Mouse (Mus musculus) hindbrain, postnatal 0 days (tissue): Measurements from ENCODE around the gene Sdccag8. TPM values are rescaled to one million over a fixed set of nuclear protein-coding genes. Genes with fewer than 3 reads are reported as not detected.

Experiments used
- ATAC-seq: fragments of 200-750 bp; cut with Nextera tagmentation; 2 replicates; pipeline ENCODE4 v1.8.0; 2017; ENCODE audit warnings: mild to moderate bottlenecking, moderate TSS enrichment, moderate library complexity
- DNase-seq: peaks from one replicate; pipeline ENCODE4 v3.0.0-alpha.2; 2015; ENCODE audit warnings: low spot score
- H3K27ac ChIP-seq: fragments of 300-500 bp; sonication (generic); 2 replicates; pipeline ENCODE4 v1.5.1; 2014; ENCODE audit warnings: mild to moderate bottlenecking
- H3K27me3 ChIP-seq: fragments of 300-500 bp; sonication (generic); 2 replicates; pipeline ENCODE4 v1.6.1; 2014; ENCODE audit warnings: low read length, mixed read lengths; ENCODE audit not compliant: insufficient read depth
- H3K36me3 ChIP-seq: fragments of 300-500 bp; sonication (generic); 2 replicates; pipeline ENCODE4 v1.6.1; 2014; ENCODE audit warnings: low read length, mixed read lengths; ENCODE audit not compliant: insufficient read depth
- H3K4me1 ChIP-seq: fragments of 300-500 bp; sonication (generic); 2 replicates; pipeline ENCODE4 v1.6.1; 2014; ENCODE audit warnings: antibody characterized with exemption, low read length, mixed read lengths; ENCODE audit not compliant: insufficient read depth
- H3K4me2 ChIP-seq: fragments of 300-500 bp; sonication (generic); 2 replicates; pipeline ENCODE4 v1.6.1; 2014; ENCODE audit warnings: low read depth, mild to moderate bottlenecking, low read length, moderate library complexity, mixed read lengths
- H3K4me3 ChIP-seq: fragments of 300-500 bp; sonication (generic); 2 replicates; pipeline ENCODE4 v1.5.1; 2014; ENCODE audit warnings: low read length
- H3K9ac ChIP-seq: fragments of 300-500 bp; sonication (generic); replicated peaks from 2 replicates; pipeline ENCODE4 v1.6.1; 2014; ENCODE audit warnings: mild to moderate bottlenecking, low read length, moderate library complexity, mixed read lengths
- H3K9me3 ChIP-seq: fragments of 300-500 bp; sonication (generic); 2 replicates; pipeline ENCODE4 v1.6.1; 2016; ENCODE audit warnings: low read length, mixed read lengths
- CTCF ChIP-seq: IDR thresholded peaks from 2 replicates; pipeline ENCODE4 v1.5.1; 2016; ENCODE audit warnings: antibody characterized with exemption, control low read depth, low read depth
- WGBS: fragments of 180-500 bp; shearing (Covaris S2); extraction: QIAGEN DNeasy Blood & Tissue Kit; methylation state at CpG from one replicate; pipeline ENCODE4 v1.1.7; 2014; 5-methylcytosine and 5-hydroxymethylcytosine counted together
- polyA plus RNA-seq: library from polyadenylated mRNA; unstranded; fragments of >200 nt; fragmentation: Nextera tagmentation; extraction: Ambion mirVana; gene quantifications from 2 replicates; pipeline ENCODE4 v1.2.1, GENCODE M21; 2015
- total RNA-seq: library from RNA; depleted of rRNA; stranded (reverse); fragments of >200 nt; gene quantifications from 2 replicates; pipeline ENCODE4 v1.2.3, GENCODE M21; 2014

The Sdccag8 gene
- total and polyA plus RNA-seq, 2 experiments from 2014 or later = 10.1 to 23.1 TPM

GRCm38 (mm10) chr1:177046963-177047362 lies 232.5 kb downstream of the Sdccag8 start:
- 70% methylated on average over 2 of the region's 2 CpGs for WGBS

GRCm38 (mm10) chr1:177048773-177049172 lies 234.3 kb downstream of the Sdccag8 start:
- no peak for TF ChIP-seq CTCF
- Histone ChIP-seq H3K9ac (no peak overlapping the region), H3K27me3 (no peaks in the 10 kb centered on the region), H3K27ac (no peak overlapping the region), H3K9me3 (no peaks in the 10 kb centered on the region), H3K4me3 (no peak overlapping the region), H3K4me2 (no peak overlapping the region), H3K4me1 (no peaks in the 10 kb centered on the region), H3K36me3 (no peaks in the 10 kb centered on the region)
- ATAC-seq (no peak), DNase-seq (no peak)
- 91% methylated on average over 2 of the region's 2 CpGs for WGBS

More at GRCm38 (mm10) chr1:177046963-177047362, 232.5 kb downstream of the Sdccag8 start:
- Histone ChIP-seq H3K4me1 (no peaks in the 10 kb centered on the region), H3K9me3 (no peaks in the 10 kb centered on the region), H3K36me3 (no peaks in the 10 kb centered on the region), H3K4me2 (no peak overlapping the region), H3K9ac (no peak overlapping the region), H3K4me3 (no peak overlapping the region), H3K27me3 (no peaks in the 10 kb centered on the region), H3K27ac (no peak overlapping the region)
- no peak for TF ChIP-seq CTCF
- no peak for DNase-seq
- ATAC-seq = no peak

- TF ChIP-seq CTCF = no peak
- Histone ChIP-seq H3K27me3 (no peaks in the 10 kb centered on the region), H3K9ac (no peak overlapping the region), H3K27ac (no peak overlapping the region), H3K9me3 (no peaks in the 10 kb centered on the region), H3K4me3 (no peak overlapping the region), H3K4me2 (no peak overlapping the region), H3K36me3 (no peaks in the 10 kb centered on the region), H3K4me1 (no peaks in the 10 kb centered on the region)
- WGBS = 73% methylated on average over 11 of the region's 11 CpGs
- DNase-seq (no peak), ATAC-seq (no peak)
Measured at GRCm38 (mm10) chr1:177051366-177051963, 237.0 kb downstream of the Sdccag8 start.

GRCm38 (mm10) chr1:177054891-177055290 lies 240.4 kb downstream of the Sdccag8 start:
- no peaks in the 10 kb centered on the region for H3K4me1 ChIP-seq
- no peak for TF ChIP-seq CTCF
- H3K4me2 ChIP-seq = no peak overlapping the region
- no peaks in the 10 kb centered on the region for H3K27me3 ChIP-seq
- H3K36me3 ChIP-seq = no peaks in the 10 kb centered on the region
- no peak overlapping the region for H3K4me3 ChIP-seq
- no peak overlapping the region for H3K9ac ChIP-seq
- H3K9me3 ChIP-seq = no peaks in the 10 kb centered on the region
- 57% methylated on average over 2 of the region's 2 CpGs for WGBS
- ATAC-seq (no peak), DNase-seq (no peak)
- no peak overlapping the region for H3K27ac ChIP-seq

- DNase-seq (no peak), ATAC-seq (no peak)
- Histone ChIP-seq H3K9me3 (no peaks in the 10 kb centered on the region), H3K4me1 (no peaks in the 10 kb centered on the region), H3K36me3 (no peaks in the 10 kb centered on the region; the same call in 1 of the 2 replicates), H3K27me3 (no peaks in the 10 kb centered on the region), H3K9ac (no peak overlapping the region), H3K27ac (no peak overlapping the region), H3K4me2 (no peak overlapping the region), H3K4me3 (no peak overlapping the region)
- WGBS = 81% methylated on average over 2 of the region's 2 CpGs
- no peak for TF ChIP-seq CTCF
Measured at GRCm38 (mm10) chr1:177061761-177062160, 247.3 kb downstream of the Sdccag8 start.

GRCm38 (mm10) chr1:177065732-177066131 lies 251.3 kb downstream of the Sdccag8 start:
- Histone ChIP-seq H3K9me3 (no peaks in the 10 kb centered on the region), H3K9ac (no peak overlapping the region), H3K27ac (no peak overlapping the region), H3K4me2 (no peak overlapping the region), H3K36me3 (no peaks in the 10 kb centered on the region; the same call in 1 of the 2 replicates), H3K4me3 (no peak overlapping the region), H3K27me3 (no peaks in the 10 kb centered on the region), H3K4me1 (no peaks in the 10 kb centered on the region)
- DNase-seq = no peak
- no peak for TF ChIP-seq CTCF
- no peak for ATAC-seq

GRCm38 (mm10) chr1:177067123-177067646 lies 252.7 kb downstream of the Sdccag8 start:
- Histone ChIP-seq H3K4me3 (no peak overlapping the region), H3K4me1 (no peaks in the 10 kb centered on the region), H3K36me3 (no peaks in the 10 kb centered on the region), H3K27ac (no peak overlapping the region), H3K27me3 (no peaks in the 10 kb centered on the region), H3K9ac (no peak overlapping the region), H3K9me3 (no peaks in the 10 kb centered on the region), H3K4me2 (no peak overlapping the region)
- ATAC-seq (no peak), DNase-seq (no peak)
- WGBS = 69% methylated on average over 8 of the region's 8 CpGs
- no peak for TF ChIP-seq CTCF
